Mouse (Mus musculus) heart, postnatal 14 days (tissue): ENCODE results near the gene Tac4. TPM values are rescaled to one million over a fixed set of nuclear protein-coding genes. Genes with fewer than 3 reads are reported as not detected.
A peak's percentile ranks its signal among the peaks of the same experiment; 100 is the strongest.

Source experiments
- DNase-seq, 2 experiments: peaks; one replicate each; pipeline ENCODE4 v3.0.0; 2021 to 2022
- intact Hi-C: fragments of 180-260 bp; cut with DNase I; formaldehyde crosslinking; loops from one replicate; pipeline ENCODE4 v1.15.1; 2025
- total RNA-seq, 2 experiments: library from RNA; stranded (reverse); gene quantifications; 2 replicates each; pipeline ENCODE4 v1.2.3; 2021

Tac4 gene
- total RNA-seq, 2 experiments from 2014 or later = not detected

DNA sequence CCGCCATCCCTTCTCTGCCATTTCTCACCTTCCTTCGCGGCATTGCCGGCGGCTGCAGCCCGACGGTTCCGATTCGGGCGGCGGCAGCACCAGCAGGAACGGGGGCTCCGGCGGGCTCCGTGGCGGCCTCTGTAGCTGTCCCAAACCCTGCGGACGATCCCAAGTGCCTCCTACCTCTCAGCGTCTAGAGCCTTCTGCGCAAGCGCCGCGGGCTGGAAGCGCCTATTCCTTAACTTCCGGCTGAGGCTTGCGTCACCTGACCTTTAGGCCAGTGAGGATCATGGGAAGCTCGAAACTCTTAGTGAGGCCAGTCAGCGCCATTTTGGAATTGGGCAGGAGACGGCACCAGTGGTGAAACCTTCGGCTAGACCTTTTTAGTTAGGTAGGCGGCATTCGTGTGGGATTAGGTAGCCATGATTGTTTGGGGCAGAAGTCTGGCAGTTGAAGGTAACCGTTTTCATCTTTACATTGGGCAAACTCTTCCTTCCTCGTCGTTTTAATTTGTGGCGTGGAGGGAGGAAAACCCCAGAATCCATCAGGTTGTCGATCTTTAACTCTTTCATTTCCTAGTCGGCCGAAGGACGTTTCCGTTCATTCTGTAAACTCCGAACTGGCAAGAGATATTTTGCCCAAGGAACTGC is 48.8 kb downstream of the Tac4 start, which contains the start of gene Kat7:
Kat7 (minus strand) TSS at position 240 of the 641 bp plus-strand sequence.
- peak; percentile 95 to 96 for DNase-seq
- intact Hi-C loops = loop anchor here (5.0 kb wide), 1 partner anchor 72 kb away; the partner anchor contains the start of gene Slc35b1

DNA sequence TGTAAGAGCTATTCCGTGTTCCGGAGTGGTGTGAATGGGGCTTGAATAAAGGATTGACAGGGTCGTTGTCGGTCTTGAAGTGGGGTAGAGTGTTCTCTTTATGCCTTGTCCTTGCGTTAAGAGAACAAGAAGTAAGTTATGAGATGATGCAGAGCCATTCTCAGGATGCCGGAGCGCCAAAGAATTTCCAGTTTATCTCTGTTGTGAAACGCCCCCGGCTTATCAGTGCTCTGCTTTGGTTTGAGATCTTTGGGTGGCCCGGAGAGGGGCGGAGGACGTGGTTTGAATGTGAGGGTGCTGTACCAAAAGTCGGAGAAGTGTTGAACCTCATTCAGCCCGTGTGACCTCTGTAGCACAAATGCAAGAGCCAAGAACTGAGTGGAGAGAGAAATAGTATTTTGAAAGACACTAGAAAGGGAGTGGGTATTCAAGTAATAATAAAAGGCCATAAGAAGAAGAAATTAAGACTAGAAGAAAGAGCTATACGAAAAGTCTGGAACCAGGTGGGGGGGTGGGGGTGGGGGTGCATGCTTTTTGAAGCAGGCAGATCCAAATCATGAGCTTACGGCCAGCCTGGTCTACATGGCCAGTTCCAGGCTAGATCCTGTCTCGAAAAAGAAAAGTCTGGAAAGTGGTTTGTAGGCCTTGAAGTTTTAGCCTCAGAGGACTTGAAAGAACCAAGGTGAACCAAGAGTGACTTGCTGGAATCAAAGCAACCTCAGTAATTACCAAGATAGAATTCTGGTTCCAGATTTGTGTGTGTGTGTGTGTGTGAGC is 49.5 kb downstream of the Tac4 start:
- intact Hi-C loops = loop anchor here (5.0 kb wide), 1 partner anchor 71 kb away; the partner anchor contains the start of gene Slc35b1
- DNase-seq = peak; percentile 24 to 38

DNA sequence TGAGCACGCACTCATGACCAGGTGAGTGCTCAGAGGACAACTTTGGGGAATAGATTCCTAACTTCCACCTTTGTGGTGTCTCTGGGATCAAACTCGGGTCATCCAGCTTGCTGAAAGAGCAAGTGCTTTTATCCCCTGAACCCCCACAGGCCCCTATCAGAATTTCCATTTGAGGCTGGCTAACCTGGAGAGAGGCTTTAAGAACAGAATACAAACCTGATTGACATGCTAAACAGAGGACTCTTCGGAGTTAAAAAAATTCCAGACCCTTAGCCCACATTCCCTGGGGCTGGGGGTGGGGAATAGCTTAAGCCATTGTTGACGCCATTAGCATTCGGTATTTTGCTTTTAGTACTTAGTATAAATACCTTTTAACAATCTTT is 50.1 kb downstream of the Tac4 start:
- intact Hi-C loops = loop anchor here (5.0 kb wide), 1 partner anchor 71 kb away; the partner anchor contains the start of gene Slc35b1

DNA sequence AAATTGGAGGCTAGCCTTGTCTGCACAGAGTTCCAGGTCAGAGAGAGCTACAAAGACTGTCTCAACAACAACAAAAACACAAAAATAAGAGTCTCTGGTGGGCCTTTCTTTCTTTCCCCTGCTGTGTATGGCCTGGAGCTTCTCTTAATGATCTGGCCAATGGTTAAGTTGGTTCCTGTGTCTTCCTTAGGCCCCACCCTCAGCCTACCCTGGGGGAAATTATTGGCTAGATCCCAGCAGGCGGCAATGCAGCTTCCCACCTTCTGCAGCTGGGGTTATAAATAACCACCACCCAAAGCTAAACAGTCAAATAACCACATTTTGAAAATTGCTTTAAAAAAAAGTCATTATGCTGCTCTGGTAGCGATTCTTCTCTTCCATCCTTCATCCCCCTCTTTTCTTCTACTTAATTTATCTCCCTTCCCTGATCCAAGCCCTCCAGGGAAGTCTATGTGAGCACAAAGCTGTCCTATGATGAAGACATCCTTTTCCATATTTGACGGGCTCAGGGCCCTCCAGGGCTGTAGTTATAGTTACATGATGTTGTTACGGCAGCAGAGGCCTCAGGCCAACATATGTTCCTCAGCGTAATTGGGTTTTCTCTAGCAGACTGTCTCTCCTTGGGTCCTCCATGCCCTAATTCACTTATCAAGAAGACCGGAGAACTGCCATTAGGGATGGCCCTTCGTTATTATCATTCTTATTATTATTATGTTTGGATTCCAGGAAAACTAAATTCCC is 54.1 kb downstream of the Tac4 start:
- intact Hi-C loops = no loop called here
- DNase-seq = no peak

More for the DNA sequence above, 50.1 kb downstream of the Tac4 start:
- no peak for DNase-seq

DNA sequence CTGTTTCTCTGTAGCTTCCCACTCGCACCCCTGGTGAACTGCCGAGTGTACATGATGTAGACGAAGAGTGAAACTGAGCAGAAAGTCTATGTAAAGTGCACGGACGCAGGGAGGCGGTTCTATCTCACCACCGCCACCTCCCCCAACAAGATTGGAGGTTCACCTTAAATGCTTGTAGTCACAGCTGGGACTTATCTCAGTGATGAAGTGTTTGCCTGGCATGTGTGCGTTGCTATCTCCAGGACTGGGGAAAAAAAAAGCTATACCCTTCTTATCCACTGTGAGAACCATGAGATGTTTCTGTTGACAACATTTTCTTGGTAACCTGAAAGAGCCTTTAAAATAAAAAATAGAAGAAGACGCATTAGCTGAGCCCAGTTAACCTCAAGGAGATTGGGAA is 56.8 kb downstream of the Tac4 start:
- intact Hi-C loops = loop anchor here (2.0 kb wide), 1 partner anchor 203 kb away; no protein-coding TSS in a partner anchor
- DNase-seq = no peak

Other genes starting within 250 kb of the Tac4 start
- gene Pdk2, start 220.2 kb upstream of the Tac4 start, total RNA-seq = 100 to 1,000 TPM; 297 to 326 TPM
- gene Itga3, start 184.7 kb upstream of the Tac4 start, total RNA-seq = 10 to 100 TPM; 13.5 to 15.6 TPM
- not detected for gene Dlx3, start 141.4 kb upstream of the Tac4 start, total RNA-seq
- gene Dlx4, start 115.3 kb upstream of the Tac4 start, total RNA-seq = under 1 TPM in 1 of 2 experiments, not detected in 1; 0.17 TPM
- 10 to 100 TPM; 30.6 to 32.2 TPM for gene Kat7, start 48.7 kb downstream of the Tac4 start, total RNA-seq
- 10 to 100 TPM; 11.3 to 14.0 TPM for gene Fam117a, start 75.5 kb downstream of the Tac4 start, total RNA-seq
- gene Slc35b1, start 123.2 kb downstream of the Tac4 start, total RNA-seq = 10 to 100 TPM; 35.2 to 42.4 TPM
- 100 to 1,000 TPM; 169 to 171 TPM for gene Spop, start 152.6 kb downstream of the Tac4 start, total RNA-seq